Mouse (Mus musculus) heart, postnatal 10 days (tissue): ENCODE data around the gene Pitx1. TPM values are rescaled to one million over a fixed set of nuclear protein-coding genes. Genes with fewer than 3 reads are reported as not detected.

Source experiments
- DNase-seq, 2 experiments: peaks; one replicate each; pipeline ENCODE4 v3.0.0; 2021
- intact Hi-C: fragments of 180-260 bp; cut with DNase I; formaldehyde crosslinking; loops from one replicate; pipeline ENCODE4 v1.15.1; 2025
- total RNA-seq, 2 experiments: library from RNA; stranded (reverse); gene quantifications; 2 replicates each; pipeline ENCODE4 v1.2.3; 2021

Pitx1 gene
- not detected for total RNA-seq

DNA sequence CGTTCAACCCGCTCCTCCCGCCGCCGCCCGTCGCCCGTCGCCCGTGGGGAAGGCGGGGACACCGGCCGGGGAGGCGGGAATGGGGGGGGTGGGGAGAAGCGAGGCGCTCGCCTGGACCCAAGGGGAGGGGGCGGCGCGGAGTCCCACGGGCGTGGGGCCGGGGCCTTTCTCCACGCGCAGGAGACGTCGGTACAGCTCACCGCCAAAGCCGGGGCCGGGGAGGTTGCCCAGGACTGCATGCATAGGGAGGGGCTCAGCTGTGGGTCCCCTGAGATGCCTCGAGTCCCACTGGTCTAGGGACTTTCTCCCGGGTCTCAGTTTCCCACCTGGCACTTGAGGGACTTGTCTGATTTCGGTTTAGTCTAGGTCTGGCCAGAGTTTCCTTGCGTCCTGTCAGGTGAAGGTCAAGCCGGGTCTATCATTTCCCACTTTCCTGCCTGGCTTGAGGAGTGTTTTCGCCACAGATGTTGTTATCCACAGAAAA, at the start of gene Pitx1:
Gene Pitx1, minus strand, starts transcription at position 51 of the 484 bp plus-strand sequence.
- intact Hi-C loops, result no loop called here

DNA sequence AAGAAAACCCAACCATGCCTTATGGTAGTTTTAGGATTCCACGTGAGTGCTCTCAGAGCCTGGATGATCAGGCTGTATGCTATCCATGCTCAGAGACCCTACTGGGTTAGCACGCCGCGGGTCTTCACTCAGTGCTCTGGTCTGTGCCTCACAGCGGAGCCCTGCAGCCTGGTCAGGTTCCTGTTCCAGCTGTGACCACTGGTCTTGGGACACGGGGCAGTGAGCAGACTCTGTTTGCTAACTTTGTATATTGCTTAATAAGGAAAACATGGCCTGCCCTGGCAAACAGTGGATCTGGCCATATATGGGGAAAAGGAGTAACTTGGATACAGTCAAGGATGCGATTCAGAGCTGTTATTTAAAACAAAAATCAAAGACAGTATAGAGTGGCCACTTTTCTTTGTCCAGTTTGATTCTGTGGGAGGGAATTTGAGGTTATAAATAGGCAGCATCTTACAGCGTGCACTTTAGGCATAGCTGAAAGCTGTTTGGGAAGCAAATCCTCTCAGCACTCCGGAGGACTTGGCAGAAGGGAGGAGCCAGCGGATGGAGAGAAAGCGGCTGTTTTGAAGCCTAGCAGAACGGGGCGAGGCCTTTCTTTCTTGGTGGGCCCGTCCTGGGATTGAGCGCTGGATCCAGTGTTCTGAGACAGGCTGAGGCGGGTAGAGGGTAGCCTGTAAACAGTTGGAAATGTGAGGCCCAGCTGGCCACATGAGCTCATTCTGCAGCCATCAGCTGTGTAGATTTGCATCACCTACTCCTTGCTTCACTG, 45.6 kb upstream of the Pitx1 start:
- intact Hi-C loops, result no loop called here
- peak; percentile 29 to 44 for DNase-seq

More for the DNA sequence above, at the start of gene Pitx1:
- no peak for DNase-seq

DNA sequence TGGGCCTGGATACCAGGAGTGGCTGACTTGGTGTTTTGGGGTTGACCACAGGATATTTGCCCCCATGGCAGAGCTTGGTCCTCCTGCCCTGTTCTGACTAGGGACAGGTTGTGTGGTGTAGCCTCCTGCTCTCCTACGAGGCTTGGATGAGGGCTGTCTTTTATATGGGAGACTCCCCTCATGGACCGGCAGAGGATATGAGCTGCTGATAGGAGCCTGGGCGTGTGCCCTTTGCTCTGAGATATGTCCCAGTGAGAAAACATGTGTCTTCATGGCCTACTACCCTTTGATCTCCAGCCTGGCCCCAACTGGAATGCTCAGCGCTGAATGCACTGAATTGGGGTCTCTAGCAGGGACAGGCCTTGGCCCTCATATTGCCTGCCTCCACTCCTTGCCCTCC, 42.4 kb upstream of the Pitx1 start:
- DNase-seq, result no peak
- intact Hi-C loops, result no loop called here

DNA sequence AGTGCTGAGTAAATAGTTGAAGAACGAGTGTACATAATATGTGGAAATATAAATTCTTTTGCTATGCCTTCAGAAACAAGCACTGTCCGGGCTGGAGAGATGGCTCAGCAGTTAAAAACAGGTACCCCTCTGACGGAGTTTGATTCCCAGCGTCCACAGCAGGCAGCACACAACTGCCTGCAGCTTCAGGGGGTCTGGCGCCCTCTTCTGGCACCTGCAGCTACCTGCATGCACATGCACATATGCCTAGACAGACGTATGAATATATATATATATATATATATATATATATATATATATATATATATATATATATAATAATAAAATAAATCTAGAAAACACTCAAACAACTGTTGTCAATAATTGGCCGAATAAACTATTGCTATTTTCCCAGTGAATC, 35.4 kb upstream of the Pitx1 start:
- intact Hi-C loops, result no loop called here
- DNase-seq, result no peak

DNA sequence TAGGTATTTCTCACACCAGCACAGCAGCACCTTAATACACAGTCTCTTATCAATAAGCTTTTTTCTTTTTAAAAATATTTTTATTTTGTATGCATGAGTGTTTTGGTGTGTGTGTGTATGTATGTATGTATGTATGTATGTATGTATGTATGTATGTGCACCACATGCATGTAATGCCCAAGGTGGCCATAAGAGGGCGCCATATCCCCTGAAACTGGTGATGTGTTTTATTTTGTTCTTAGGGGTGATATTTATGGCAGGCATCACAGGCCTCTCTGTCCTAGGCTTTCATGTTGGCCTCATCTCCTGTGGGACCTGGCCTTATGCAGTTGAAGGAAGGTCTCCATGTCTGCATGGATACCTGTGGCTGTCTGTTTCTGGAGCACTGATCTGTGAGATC, 34.0 kb upstream of the Pitx1 start:
- no peak for DNase-seq
- intact Hi-C loops, result no loop called here

DNA sequence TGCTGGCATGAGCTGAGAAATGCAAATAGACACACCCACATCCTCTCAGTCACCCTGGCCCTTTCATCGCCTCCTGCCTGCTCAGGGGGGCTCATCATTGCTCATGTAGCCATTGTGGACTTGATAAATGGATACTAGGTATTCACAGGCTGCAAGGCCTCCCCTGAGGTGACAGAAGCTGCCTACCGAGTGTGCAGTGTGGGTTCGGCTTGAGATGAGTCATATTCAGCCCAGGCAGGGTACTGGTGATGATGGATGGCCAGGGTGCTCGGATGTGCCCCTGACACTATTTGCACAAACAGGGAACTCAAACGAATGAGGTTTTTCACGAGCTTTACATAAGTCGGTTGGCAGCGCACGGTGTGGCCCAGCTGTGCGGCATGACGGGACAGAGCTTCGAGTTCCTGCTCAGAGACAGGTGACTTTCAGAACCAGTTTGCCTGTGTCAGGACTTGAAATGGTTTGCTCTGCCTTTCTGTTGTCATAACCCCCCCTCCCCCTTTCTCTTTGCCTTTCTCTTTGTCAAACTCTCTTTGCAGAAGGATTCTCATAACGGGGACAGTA, 31.6 kb upstream of the Pitx1 start:
- no peak for DNase-seq
- intact Hi-C loops, result no loop called here

DNA sequence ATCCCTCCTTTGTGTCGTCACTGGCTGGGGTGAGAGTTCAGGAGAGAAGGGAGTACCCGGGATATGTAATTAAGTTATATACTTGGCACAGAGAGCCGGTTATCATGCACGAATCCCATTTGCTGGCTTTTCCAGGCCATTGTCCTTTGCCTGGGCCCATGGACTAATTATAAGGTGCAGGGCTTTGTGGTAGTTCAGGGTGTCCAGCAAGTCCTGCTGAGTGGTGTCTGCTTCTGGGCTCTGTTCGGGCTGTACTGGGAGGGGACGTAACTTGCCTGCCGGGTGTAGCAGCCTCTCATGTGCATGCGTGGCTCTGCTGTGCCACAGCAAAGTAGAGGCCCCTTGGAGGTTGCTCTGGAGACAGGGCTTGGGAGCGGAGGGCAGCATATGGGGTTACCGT, 24.5 kb upstream of the Pitx1 start:
- intact Hi-C loops, result no loop called here
- DNase-seq, result no peak

DNA sequence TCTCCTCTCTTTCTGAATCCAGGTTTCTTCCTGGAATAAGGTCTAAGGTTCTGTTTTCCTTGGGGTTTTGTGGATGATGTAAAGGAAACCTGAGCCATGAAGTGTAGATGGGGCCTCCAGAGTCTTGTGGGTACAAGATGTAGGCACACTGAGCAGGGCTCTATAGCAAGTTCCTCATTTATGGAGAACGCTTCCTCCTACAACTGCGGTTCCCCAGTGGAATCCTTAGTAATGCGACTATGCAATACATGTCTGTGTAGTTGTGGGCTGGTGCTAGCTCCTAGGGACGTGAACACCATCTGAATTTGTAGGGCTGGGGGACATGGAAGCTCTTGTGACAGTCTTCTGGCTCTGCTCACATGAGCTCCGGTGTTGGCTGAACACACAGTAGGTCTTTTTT, 22.5 kb upstream of the Pitx1 start:
- intact Hi-C loops, result no loop called here
- no peak for DNase-seq

DNA sequence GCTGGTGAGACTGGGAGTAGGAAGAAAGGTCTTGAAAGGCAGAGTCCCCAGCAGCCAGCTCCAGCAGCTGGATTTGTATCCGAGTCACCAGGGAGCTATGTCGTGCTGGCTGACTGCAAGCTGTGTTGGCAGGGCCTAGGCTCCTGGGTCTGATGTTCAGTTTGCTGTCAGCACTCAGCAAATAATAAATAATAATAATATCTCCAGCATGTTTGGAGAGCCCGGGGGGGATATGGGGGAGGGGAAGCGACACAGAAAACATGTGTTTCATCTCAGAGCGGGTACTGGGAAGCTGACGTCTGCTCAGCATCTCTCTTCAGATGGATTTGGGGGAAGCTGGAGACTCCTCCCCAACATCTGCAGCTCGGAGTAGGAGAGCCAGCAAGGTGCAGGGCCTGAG, 19.8 kb upstream of the Pitx1 start:
- intact Hi-C loops, result no loop called here
- peak; percentile 44 to 57 for DNase-seq

DNA sequence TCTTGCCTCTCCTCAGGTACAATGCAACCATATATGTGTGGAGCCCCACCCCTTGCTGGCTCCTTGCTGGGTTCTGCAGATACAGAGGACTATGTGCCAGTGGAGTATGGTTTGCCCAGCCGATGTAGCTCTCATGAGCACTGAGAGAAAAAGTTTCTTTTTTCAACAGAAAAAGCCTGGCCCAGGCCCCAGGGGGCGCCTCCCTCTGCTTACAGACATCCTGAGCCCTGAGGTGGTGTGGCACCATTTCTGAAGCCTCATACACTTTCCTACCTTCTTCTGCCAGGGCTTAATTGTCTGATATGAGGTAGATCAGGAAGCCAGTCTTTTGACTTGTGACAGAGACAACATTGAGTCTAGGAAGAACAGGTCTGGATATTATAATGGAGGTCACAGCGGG, 16.2 kb upstream of the Pitx1 start:
- no peak for DNase-seq
- intact Hi-C loops, result loop anchor here (5.0 kb wide), 1 partner anchor 110 kb away; no protein-coding TSS in a partner anchor

DNA sequence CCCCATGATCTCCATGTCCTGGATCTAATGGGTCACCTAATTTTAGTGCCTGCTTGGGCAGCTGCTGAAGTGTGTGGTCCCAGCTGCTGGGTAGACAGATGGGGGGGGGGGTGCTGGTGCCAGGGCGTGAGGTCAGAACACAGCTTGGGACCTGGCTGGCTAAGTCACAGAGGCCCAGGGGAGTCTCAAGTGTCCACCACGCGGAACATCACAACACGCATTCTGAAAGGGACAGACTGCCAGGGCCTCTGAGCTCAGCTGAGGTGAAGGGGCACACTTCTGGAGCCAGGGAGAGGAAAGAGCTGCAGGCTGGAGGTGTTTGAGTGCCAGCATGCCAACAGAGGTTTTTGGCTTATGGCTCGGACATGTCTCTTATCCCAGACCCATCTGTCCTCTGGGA, 14.7 kb upstream of the Pitx1 start:
- DNase-seq, result no peak
- intact Hi-C loops, result loop anchor here (5.0 kb wide), 1 partner anchor 112 kb away; no protein-coding TSS in a partner anchor

DNA sequence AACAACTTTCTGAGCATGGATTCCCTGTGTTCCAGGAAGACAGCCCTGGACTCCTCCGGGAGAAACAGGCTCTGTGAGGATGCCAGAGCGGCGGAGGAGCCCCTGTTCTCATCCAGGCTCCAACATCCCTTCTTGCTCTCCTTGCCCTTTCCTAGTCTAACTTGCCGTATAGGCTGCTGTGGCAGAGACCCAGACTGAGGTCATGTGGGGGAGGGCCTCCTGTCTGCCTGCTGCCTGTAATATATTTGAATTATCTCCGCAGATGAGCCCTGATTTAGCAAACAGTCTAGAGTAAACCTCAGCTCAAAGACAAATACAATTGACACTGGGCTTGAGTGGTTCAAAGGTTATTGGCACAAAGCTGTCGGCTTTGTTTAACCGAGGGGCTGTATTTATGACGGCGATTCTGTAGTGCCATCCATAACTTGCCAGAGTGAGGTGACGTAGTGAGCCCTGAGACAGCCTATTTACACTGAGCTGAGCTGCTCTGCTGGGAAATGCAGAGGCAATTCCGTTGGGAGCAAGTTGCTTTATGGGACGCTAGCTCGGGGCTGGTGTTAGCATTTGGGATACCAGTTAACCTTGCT, 12.7 kb upstream of the Pitx1 start:
- intact Hi-C loops, result no loop called here
- DNase-seq, result no peak

DNA sequence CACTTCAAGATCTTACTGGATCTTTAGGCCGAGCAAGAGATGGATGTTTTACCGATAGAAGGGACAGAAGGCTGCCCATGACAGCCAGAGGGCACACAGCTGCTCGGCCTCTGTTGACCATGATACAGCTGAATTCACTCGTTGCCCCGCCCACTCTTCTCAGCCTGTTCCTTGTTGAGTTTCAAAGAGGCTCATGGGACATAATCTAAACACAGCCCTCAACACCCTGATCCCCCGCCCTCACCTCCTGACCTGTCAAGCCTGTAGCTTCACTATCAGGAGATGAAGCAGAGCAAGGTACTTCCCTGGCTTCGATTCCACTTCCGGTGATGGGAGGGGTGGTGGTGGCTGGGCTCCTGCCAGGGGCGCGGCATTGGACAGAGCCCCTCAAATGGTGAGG, 11.8 kb upstream of the Pitx1 start:
- DNase-seq, result no peak
- intact Hi-C loops, result no loop called here

DNA sequence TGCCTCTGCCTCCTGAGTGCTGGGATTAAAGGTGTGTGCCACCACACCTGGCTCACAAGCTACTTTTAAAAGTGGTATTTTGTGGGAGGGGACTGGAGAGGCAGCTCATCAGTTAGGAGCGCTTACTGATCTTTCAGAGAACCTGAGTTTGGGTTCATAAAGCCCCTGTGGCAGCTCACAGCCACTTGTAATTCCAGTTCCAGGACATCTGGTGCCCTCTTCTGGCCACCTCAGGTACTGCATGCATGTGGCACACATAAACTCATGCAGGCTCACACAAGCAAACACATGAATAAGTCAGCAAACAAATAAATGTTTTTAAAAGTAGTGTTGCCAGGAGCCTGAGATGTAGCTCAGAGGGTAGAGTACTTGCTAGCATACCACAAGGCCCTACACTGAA, 7.7 kb upstream of the Pitx1 start:
- no peak for DNase-seq
- intact Hi-C loops, result no loop called here

DNA sequence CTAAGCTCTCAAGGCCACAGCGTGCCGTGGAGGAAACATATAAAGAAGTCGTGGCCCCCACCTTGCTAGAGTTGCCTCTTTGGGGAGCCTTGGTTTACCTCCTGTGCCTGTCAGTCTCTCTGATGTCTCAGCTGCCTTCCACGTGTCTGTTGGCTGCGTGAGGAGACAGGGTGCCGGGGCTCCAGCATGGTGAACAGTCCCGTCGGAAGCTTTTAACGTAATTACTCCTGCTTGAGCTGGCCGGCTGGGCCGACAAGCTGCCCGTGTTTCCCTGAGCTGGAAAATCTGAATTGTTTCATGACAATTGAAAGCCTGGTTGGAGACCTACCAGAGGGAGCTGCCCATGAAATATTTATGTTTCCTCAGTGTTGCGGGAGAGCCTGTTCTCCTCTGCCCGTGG, 4.2 kb upstream of the Pitx1 start:
- intact Hi-C loops, result no loop called here
- DNase-seq, result no peak

DNA sequence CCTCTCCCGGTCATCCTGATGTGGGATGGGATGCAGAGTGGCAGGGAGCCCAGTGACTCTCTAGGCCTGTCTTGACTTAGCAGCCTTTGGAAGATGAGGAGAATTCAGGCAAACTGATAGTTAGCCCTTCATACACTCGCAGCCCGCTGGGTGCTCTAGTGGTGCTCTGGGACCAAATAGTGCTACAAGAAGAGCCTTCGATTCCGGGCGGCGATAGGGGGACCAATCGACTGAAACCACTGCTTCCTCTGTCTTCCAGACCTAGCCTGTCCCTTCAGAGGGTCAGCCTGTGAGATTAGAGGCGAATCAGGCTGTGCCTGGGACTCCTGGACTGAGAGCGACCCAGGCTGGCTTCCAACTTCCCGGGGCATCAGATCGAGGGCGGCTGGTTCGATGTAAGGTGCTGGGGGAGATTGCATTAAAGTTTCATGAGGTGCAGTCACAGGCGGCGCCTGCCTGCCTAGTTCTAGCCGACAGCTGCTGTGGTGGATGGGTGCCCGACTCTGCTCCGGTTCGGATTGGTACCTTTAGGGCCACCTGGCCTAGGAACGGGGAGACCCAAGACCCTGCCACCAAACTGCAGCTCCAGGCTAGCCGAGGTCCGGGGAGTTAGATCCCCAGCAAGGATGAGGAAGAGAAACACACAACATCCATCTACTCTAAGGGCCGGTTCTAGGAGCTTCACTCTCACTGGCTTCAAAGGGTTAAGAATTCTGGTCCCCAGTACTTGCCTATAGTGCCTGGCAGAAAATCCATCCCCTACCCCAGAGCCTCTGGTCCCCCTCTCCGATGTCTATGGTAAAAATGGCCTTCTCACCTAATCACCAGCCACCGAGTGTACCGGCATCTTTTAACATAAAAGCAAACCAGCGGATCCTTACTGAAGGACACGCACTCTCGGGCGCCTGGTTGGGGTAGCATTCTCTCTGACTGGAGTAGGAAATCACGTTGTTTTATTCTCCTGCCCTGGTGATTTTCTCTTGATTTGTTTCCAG, 1.1 kb upstream of the Pitx1 start:
- DNase-seq, result no peak
- intact Hi-C loops, result no loop called here

DNA sequence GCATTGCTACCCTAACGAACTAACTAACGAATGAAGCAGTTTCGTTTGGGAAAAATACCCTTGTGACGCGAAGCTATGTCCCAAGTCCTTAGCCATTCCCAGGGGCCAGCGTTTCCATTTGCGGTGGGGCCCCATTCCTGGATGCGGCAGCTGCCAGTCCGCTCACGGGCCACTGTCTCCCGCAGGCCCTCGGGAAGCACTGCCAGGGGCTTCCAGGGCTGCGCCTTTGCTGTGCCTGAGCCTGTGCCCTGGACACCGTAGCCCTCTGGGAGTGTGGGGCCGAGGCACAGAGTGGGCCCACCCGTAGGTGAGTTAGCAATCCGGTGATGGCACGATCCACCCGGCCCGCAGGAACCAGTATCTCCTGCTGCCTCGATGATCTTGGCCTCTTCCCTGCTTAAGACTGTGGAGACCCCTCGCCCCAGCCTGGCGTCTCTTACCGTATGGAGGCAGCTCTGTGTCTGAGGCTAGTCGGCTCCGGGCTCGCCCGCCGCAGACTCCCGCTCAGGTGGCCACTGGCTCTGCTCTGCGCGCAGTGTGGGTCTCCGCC, 369 bp downstream of the Pitx1 start:
- intact Hi-C loops, result no loop called here
- DNase-seq, result no peak

DNA sequence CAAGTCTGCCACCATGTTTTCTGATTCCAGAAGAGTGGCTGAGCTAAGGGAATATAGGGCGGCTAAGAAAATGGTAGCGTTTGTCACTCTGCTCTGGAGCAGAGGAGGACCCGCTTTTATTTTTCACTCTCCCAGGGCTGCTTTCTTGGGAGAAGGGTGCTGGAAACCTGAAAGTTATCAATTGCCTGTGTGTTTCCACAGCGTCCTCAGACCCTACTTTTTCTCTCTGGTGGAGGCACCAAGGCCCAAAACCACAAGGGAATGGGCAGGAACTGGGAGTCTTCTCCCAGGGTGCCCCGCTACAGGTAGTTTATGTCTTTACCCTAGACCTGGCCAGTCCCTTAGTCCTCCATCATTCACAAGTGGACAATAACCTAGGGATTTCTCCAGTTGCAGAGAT, 1.3 kb downstream of the Pitx1 start:
- intact Hi-C loops, result no loop called here
- no peak for DNase-seq

DNA sequence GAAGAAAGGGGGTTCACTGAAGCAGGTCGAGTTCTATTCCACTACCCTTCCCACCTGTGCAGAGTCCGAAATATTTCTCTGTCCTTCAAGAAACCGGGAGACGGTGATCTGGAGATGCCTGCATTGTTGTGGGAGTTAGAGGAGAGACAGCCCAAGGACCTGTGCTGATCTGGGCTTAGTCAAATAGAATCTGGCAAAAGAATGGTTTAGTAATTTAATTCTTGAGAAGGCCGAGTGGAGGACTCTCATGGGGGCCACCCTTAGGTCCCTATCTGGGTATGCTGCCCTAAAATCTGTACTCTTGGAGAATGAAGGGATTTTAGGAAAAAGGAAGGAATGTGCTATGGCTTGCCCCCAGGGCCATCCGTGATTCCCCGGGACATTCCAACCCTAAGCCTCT, 2.1 kb downstream of the Pitx1 start:
- DNase-seq, result no peak
- intact Hi-C loops, result loop anchor here (2.0 kb wide), 1 partner anchor 129 kb away; no protein-coding TSS in a partner anchor

DNA sequence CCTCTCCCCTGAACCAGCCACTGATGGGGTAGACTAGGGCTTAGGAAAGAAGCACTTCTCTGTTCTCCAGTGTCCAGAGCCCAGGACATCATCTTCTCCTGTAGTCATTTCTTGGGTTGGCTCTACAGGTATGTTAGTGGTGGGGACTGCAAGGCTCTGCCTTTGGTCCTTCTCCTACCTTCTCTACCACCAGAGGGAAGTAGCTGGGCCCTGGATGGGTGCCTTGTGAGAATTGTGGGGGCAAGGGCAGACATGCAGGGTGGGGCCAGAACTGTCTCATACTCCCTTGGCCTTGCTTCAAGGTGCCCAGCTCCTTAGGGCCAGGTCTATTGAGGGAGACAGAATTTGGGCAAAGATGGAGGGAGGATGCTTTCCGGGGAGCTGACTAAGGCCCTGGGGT, 3.4 kb downstream of the Pitx1 start:
- DNase-seq, result no peak
- intact Hi-C loops, result loop anchor here (2.0 kb wide), 1 partner anchor 130 kb away; no protein-coding TSS in a partner anchor
